Mouse (Mus musculus) thymus, postnatal 4 days (tissue): ENCODE results near the gene Pqlc2.

Experiments used
- DNase-seq: peaks from one replicate; pipeline ENCODE4 v3.0.0; 2021

Gene Pqlc2

GRCm38 (mm10) chr4:139310171-139310898 lies at the start of gene Pqlc2, which contains the start of gene Akr7a5:
TSS of gene Pqlc2 (minus strand) at chr4:139310708.
TSS of gene Akr7a5 (plus strand) at chr4:139310744.
- DNase-seq, result peak; percentile 99

- no peak for DNase-seq
Observed at GRCm38 (mm10) chr4:139357211-139357610, 46.7 kb upstream of the Pqlc2 start.

GRCm38 (mm10) chr4:139352832-139353231 lies 42.3 kb upstream of the Pqlc2 start:
- DNase-seq, result no peak

DNA sequence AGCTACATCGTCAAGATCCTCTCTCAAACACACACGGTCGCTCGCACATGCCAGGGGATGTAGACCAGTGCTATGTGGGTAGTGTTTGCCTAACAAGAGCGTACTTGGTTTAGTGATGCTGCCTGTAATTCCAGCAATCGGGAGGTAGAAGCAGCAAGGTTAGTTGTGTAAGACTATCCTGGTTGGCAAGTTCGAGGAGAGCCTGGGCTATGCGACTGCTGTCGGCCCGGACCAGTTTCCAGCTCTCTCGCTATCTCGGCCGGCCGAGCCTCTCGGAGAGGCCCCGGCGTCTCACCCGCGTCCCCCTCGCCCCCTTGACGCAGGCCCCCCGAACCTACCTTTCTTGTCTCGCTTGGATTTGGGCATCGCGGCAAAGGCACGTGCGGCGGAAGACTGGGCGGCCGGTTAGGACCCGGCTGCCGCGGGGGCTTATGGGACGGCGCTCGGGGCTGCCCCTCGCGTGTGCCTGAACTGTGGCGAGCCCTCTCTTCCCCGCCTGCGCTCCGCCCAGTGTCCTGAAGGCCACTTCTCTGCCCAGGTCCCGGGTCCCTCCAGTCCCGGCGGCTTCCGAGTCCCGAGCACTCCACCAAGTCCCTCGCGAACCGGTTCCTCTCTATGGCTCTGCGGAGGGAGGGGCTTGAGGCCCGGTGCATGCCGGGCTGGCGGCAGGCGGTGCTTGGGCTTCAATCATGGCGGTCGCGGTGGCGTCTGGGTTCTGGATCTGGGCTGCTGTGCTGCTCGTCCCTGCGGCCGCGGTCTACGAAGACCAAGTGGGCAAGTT lies 41.6 kb upstream of the Pqlc2 start, which contains the start of the genes Mrto4, Emc1 and Ubr4:
TSS of gene Mrto4 (minus strand) at position 646 of the 781 bp plus-strand sequence.
TSS of gene Emc1 (plus strand) at position 657 of the 781 bp plus-strand sequence.
TSS of gene Ubr4 (plus strand) at position 679 of the 781 bp plus-strand sequence.
- DNase-seq, result peak; percentile 87

GRCm38 (mm10) chr4:139345416-139346019 lies 35.0 kb upstream of the Pqlc2 start:
- no peak for DNase-seq

- DNase-seq, result no peak
Observed at GRCm38 (mm10) chr4:139343718-139344117, 33.2 kb upstream of the Pqlc2 start.

GRCm38 (mm10) chr4:139341556-139342233 lies 31.2 kb upstream of the Pqlc2 start:
- no peak for DNase-seq

DNA sequence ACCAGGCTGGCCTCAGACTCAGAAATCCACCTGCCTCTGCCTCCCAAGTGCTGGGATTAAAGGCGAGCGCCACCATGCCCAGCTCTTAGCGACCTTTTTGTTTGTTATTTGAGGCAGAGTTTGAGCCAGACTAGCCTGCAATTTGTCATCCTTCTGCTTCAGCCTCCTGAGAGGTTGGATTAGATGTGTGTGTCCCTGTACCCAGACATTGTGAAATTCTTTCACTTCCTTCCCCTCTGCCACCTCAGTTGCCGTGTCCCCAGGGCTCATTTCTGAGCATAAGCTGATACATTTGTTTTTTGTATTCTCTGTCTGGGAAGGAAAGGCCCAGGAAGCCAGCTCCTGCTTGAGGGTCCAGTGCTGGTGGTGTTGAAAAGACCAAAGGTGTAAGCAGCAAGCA lies 30.3 kb upstream of the Pqlc2 start:
- DNase-seq, result no peak

DNA sequence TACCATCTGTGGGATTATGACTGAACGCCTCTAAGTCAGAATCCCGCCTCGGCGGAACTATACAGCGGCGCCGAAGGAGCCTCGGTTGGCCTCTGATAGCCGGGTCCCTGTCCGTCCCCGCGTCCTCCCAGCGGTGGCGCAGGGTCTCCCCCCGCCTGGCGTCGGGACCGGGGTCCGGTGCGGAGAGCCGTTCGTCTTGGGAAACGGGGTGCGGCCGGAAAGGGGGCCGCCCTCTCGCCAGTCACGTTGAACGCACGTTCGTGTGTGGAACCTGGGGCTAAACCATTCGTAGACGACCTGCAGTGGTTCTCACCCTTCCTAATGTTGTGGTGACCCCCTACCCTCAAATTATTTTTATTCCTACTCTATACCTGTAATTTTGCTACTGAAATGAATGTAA lies 27.6 kb upstream of the Pqlc2 start:
- no peak for DNase-seq

DNA sequence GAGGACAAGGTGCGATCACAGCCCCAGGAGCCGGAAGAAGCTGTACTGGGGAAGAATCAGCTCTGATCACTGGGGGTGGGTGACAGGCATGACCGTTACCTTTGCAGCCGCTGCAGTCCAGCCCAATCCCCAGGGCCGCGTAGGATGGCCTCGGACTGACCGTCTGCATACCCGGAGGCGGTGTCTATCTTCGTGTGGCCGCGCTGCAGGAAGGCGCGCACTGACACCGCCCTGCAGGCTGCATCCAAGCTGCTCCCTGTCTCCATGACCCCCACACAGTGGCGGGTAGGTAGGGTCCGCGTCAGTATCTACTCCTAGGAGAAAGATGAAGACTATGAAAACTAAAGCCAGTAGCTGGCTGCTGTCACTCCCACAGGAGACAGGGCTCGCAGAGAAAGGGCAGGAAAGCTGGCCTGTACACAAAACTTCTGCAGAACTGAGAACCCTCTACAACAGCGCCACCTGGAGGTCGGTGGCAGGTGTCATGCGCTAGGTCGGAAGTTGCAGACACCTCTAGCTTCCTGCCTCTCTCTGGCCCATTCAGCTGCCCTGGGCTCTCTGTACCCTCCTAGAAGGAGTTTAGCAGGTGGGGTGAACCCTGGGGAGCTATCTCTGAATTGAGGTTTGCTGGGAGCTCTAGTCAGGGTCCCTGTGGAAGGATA lies 26.4 kb upstream of the Pqlc2 start:
- DNase-seq, result peak; percentile 96

- DNase-seq, result no peak
Observed at GRCm38 (mm10) chr4:139335507-139335906, 25.0 kb upstream of the Pqlc2 start.

- no peak for DNase-seq
Observed at GRCm38 (mm10) chr4:139334631-139335295, 24.3 kb upstream of the Pqlc2 start.

DNA sequence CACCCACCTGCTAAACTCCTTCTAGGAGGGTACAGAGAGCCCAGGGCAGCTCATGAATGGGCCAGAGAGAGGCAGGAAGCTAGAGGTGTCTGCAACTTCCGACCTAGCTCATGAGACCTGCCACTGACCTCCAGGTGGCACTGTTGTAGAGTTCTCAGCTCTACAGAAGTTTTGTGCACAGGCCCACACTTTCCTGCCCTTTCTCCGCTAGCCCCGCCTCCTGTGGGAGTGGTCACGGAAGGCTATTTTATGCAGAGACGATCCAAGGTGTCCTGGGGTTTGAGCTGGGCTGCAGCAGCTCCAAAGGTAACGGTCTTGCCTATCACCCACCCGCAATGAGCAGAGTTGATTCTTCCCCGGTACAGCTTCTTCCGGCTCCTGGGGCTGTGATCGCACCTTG lies 20.1 kb upstream of the Pqlc2 start:
- peak; percentile 92 for DNase-seq

DNA sequence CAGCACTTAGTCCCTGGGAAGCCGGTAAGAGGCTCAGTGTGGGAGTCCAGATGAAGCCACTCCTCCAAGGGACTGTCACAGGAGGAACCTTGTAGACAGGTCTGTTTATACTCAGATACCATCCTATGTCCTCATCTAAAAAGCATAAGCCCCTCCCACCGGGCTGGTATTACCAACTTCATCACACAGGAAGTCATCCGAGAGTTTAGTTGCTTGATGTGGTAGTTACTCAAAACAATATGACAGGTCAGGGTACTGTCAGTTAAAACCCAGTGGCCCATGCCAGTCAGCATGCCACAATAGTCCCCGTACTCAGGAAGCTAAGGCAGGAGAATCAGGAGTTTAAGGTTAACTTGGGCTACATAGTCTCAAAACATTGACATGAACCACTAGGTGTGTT lies 9.2 kb upstream of the Pqlc2 start:
- DNase-seq, result no peak

- DNase-seq, result no peak
Observed at GRCm38 (mm10) chr4:139318449-139318848, 7.9 kb upstream of the Pqlc2 start.

- peak; percentile 82 for DNase-seq
Observed at GRCm38 (mm10) chr4:139312632-139313031, 2.1 kb upstream of the Pqlc2 start.

DNA sequence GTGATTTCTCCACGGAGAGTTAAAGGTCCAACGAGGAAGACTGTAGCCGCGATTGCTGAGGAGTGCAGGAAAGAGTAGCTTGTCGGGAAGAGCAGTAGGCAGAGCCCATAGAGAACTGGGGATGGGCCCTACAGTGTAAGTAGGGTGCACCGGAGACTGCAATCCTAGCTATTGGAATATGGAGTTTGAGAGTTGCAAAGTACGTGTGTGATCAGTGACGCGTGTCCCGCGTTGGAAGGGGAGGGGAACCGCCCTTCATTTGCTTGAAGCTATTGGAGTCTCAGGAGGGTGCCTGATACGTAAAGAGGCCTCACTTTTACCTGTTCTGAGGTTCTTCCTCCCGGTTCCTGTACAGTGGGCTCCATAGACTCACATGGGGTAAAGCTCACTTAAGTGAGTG lies 1.2 kb upstream of the Pqlc2 start:
- DNase-seq, result no peak

- peak; percentile 63 for DNase-seq
Observed at GRCm38 (mm10) chr4:139310899-139311701, 592 bp upstream of the Pqlc2 start.

DNA sequence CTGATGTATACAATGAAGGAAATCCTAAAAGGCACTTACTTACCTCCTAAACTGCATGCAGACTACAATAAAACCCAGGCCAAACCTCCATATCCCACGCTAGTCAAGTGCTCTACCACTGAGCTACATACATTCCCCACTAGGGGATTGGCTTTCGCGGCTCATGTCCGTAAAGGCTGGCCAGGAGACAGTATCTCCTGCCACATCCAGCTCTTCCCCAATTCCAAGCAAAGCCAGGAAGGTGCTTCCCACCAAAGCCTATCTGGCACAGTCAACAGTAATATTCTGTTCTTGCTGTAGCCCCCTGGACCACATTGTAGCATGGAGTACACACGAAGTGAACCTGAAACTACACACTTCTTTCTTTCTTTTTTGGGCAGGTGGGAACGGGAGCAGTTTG lies 857 bp downstream of the Pqlc2 start:
- DNase-seq, result no peak

DNA sequence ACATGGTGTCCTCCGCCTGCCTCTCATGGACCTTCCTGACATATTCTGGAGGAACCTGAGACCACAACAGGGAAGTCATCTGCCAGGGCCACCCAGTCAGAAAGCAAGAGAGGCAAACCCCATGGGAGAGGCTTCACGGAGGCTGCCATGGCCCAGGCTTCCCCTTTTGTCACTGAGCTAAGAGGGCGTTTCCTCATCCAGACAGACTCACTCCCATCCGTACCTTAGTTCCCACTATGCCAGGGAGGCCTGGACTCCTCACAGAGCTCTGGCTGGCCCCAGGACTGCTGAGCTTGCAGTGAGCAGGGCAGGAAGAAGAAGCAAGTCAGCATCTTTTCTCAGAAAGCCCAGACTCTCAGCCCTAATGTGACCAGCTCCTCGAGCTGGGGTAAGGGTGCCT lies 2.6 kb downstream of the Pqlc2 start:
- DNase-seq, result no peak

GRCm38 (mm10) chr4:139305521-139305920 lies 5.0 kb downstream of the Pqlc2 start:
- DNase-seq, result no peak
